Comparison of ENCODE assay signal across 8 mouse cellular contexts in genomic region chr7:57591578-57592431, GRCm38 (mm10).
DNase-seq lines count a peak whose midpoint lies in the region; ATAC-seq lines count a peak whose summit lies in the region.

No protein-coding gene starts in this region.

- peak overlapping the region; percentile 58 for H3K9ac ChIP-seq in embryonic facial prominence, embryonic 13.5 days
- H3K9ac ChIP-seq in midbrain, embryonic 11.5 days (ENCODE audit: low read length): peak overlapping the region; percentile 66
- peak overlapping the region; percentile 38; the same call in 1 of the 2 replicates for H3K9ac ChIP-seq in stomach, embryonic 14.5 days (replicated peaks; ENCODE audit: low read depth, low read length)

- no peak for DNase-seq in cerebellum, adult 11-12 months
- peak; percentile 82 for DNase-seq in adrenal gland, postnatal 14 days
- peak; percentile 39 to 41 for DNase-seq in layer of hippocampus, postnatal 36 days
- DNase-seq in midbrain, embryonic 11.5 days (ENCODE audit: low spot score, missing footprints): peak; percentile 95

- peaks cover 16% of the 10 kb centered on the region for H3K4me1 ChIP-seq in embryonic facial prominence, embryonic 13.5 days
- 0 out of 2 replicates have a peak, but pooled peaks cover 3% of the 10 kb centered on the region for H3K4me1 ChIP-seq in midbrain, embryonic 11.5 days (ENCODE audit: control insufficient read depth, insufficient read depth, low read length)
- H3K4me1 ChIP-seq in stomach, embryonic 14.5 days (ENCODE audit: control insufficient read depth, insufficient read depth, low read length): peaks cover 3% of the 10 kb centered on the region; the same call in 1 of the 2 replicates

- H3K4me2 ChIP-seq in embryonic facial prominence, embryonic 13.5 days: peak overlapping the region; percentile 97
- H3K4me2 ChIP-seq in midbrain, embryonic 11.5 days: peak overlapping the region; percentile 95
- peak overlapping the region; percentile 97 for H3K4me2 ChIP-seq in stomach, embryonic 14.5 days (replicated peaks; ENCODE audit: low read depth, low read length)

- peaks cover 40% of the 10 kb centered on the region for H3K27me3 ChIP-seq in embryonic facial prominence, embryonic 13.5 days
- peaks cover 8% of the 10 kb centered on the region for H3K27me3 ChIP-seq in midbrain, embryonic 11.5 days (ENCODE audit: control insufficient read depth, insufficient read depth, low read length)
- peaks cover 4% of the 10 kb centered on the region; the same call in 1 of the 2 replicates for H3K27me3 ChIP-seq in stomach, embryonic 14.5 days (ENCODE audit: control insufficient read depth, insufficient read depth, low read length)

- WGBS in embryonic facial prominence, embryonic 13.5 days: under 1% methylated on average over 56 of the region's 56 CpGs
- under 1% methylated on average over 51 of the region's 56 CpGs for WGBS in midbrain, embryonic 11.5 days
- WGBS in stomach, embryonic 14.5 days: 1% methylated on average over 56 of the region's 56 CpGs

- no peaks in the 10 kb centered on the region for H3K9me3 ChIP-seq in embryonic facial prominence, embryonic 13.5 days
- no peaks in the 10 kb centered on the region for H3K9me3 ChIP-seq in midbrain, embryonic 11.5 days (ENCODE audit: control insufficient read depth, low read length)
- no peaks in the 10 kb centered on the region for H3K9me3 ChIP-seq in stomach, embryonic 14.5 days (ENCODE audit: control insufficient read depth, low read depth, low read length)

- no peaks in the 10 kb centered on the region for H3K36me3 ChIP-seq in embryonic facial prominence, embryonic 13.5 days
- no peaks in the 10 kb centered on the region for H3K36me3 ChIP-seq in midbrain, embryonic 11.5 days (ENCODE audit: control insufficient read depth, insufficient read depth, low read length)
- H3K36me3 ChIP-seq in stomach, embryonic 14.5 days (ENCODE audit: control insufficient read depth, insufficient read depth, low read length): no peaks in the 10 kb centered on the region

- H3K27ac ChIP-seq in embryonic facial prominence, embryonic 13.5 days: no peak overlapping the region
- no peak overlapping the region for H3K27ac ChIP-seq in midbrain, embryonic 11.5 days (ENCODE audit: low read depth, low read length)
- H3K27ac ChIP-seq in stomach, embryonic 14.5 days (ENCODE audit: low read length): no peak overlapping the region

- peak overlapping the region; percentile 71 for H3K4me3 ChIP-seq in embryonic facial prominence, embryonic 13.5 days
- H3K4me3 ChIP-seq in midbrain, embryonic 11.5 days (ENCODE audit: low read depth, low read length): peak overlapping the region; percentile 74
- H3K4me3 ChIP-seq in stomach, embryonic 14.5 days (ENCODE audit: low read depth, low read length): peak overlapping the region; percentile 58

- peak; percentile 23 for ATAC-seq in cerebellum, adult (ENCODE audit: insufficient number of reproducible peaks, low FRiP score, low TSS enrichment)
- ATAC-seq in embryonic facial prominence, embryonic 13.5 days (ENCODE audit: insufficient number of reproducible peaks, insufficient read depth, low FRiP score, low TSS enrichment, low read depth): no peak; the same call in 1 of the 2 replicates
- peak; percentile 37 to 71; a peak in 2 of 4 replicates for ATAC-seq in hematopoietic stem cell, adult 5-6 weeks (replicated peaks in 1 of 2; ENCODE audit: insufficient read depth in 1 of 2, low FRiP score in 2 of 2, low TSS enrichment in 1 of 2, low read depth in 1 of 2, poor library complexity in 2 of 2, severe bottlenecking in 2 of 2)
- peak; percentile 33 for ATAC-seq in midbrain, embryonic 11.5 days (ENCODE audit: low FRiP score)
- ATAC-seq in stomach, embryonic 14.5 days (ENCODE audit: insufficient number of reproducible peaks, insufficient read depth, low FRiP score, low read depth): peak; percentile 51; the same call in 1 of the 2 replicates
